Mouse (Mus musculus) c-Kit-negative CD71-positive TER-119-positive erythroid progenitor cells, embryonic 14.5 days (primary cell): Measurements from ENCODE around the gene Slc25a44.
"Not testable (repeated sequence)": the region's sequence is repeated elsewhere in the genome, so short reads cannot be mapped to it uniquely, and the experiment has no call there.

Source experiments
- DNase-seq: peaks from one replicate; pipeline ENCODE4 v3.0.0-alpha.2; 2013; ENCODE audit warnings: low read depth, low spot score

Slc25a44 gene

GRCm38 (mm10) chr3:88450379-88451131 is 25.6 kb upstream of the Slc25a44 start:
- DNase-seq = no peak

GRCm38 (mm10) chr3:88449395-88450023 is 24.6 kb upstream of the Slc25a44 start:
- no peak for DNase-seq

GRCm38 (mm10) chr3:88448443-88448842 is 23.5 kb upstream of the Slc25a44 start:
- no peak for DNase-seq

- no peak for DNase-seq
Measured at GRCm38 (mm10) chr3:88447676-88448183, 22.8 kb upstream of the Slc25a44 start.

- DNase-seq = no peak
Measured at GRCm38 (mm10) chr3:88446471-88447123, 21.7 kb upstream of the Slc25a44 start.

DNA sequence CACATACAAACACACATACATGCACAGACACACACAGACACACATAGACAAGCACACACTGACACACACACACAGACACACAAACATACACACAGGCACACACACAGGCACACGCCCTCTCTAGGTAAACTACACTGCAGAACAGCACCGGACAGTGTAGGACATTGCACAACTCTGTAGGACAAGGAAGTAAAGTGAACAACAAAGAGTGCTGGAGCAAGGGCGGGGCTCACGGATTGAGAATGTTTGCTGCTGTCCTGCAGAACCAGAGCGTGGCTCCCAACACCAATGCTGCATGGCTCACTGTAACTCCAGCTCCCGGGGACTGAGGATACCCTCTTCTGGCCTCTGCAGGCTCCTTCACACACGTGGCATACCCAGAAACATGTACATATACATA is 17.9 kb upstream of the Slc25a44 start:
- no peak for DNase-seq

- DNase-seq = no peak
Measured at GRCm38 (mm10) chr3:88442488-88442887, 17.5 kb upstream of the Slc25a44 start.

DNA sequence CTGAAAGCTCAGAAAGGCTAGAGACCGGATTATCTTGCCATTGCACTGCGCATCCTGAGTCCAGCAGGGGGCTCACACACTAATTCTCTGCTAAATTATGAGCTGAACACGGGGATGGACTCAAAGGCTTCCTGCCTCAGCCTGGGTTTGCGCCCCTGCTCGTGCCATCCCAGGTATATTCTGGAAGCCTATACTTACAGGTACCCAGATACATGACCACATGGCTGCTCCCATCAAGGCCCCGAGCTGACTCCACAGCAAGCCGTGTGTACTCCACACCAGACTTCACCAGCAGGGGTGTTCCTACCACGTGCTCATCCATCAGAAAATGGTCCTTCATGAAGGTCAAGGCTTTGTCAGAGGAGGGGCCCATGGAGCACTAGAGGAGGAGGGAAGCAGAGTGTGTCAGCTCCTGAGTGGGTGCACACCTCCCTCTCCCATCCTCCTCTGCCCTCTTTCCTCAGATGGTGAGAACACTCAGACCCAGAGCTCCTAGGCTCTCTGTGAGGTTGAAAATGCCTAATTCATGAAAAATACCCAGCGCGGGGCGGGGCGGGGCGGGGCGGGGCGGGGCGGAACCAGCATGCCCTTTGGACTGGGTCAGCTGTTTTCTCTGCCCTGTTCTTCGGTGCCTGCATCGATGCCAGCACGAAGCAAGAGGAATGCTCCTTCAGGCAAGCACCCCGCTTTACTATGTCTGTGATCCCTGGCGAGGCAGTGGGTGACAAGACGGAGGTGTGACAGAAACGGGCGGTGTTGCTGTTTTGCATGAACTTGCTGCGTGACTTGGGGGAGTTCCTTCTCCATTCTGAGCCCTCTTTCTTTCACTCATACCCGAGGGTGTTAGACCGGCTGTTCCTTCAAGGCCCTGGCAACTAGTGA is 15.8 kb upstream of the Slc25a44 start:
- no peak for DNase-seq

GRCm38 (mm10) chr3:88439582-88439981 is 14.6 kb upstream of the Slc25a44 start:
- no peak for DNase-seq

GRCm38 (mm10) chr3:88437454-88437853 is 12.5 kb upstream of the Slc25a44 start:
- DNase-seq = no peak

- DNase-seq = no peak
Measured at GRCm38 (mm10) chr3:88436395-88437201, 11.7 kb upstream of the Slc25a44 start.

GRCm38 (mm10) chr3:88435515-88435914 is 10.6 kb upstream of the Slc25a44 start:
- DNase-seq = no peak

DNA sequence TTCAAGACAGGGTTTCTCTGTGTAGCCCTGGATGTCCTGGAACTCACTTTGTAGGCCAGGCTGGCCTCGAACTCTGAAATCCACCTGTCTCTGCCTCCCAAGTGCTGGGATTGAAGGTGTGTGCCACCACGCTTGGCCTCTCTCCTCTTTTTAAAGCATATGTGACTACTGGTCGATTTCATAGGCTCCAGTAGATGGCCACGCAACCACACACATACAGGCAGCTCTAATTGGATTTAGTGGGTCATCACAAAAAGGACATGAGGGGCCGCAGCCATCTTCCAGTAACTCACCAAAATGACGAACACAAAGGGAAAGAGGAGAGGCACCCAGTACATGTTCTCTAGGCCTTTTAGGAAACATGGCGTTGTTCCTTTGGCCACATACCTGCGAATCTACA is 3.7 kb upstream of the Slc25a44 start:
- DNase-seq = not testable (repeated sequence)

GRCm38 (mm10) chr3:88427342-88427905 is 2.5 kb upstream of the Slc25a44 start:
- no peak for DNase-seq

DNA sequence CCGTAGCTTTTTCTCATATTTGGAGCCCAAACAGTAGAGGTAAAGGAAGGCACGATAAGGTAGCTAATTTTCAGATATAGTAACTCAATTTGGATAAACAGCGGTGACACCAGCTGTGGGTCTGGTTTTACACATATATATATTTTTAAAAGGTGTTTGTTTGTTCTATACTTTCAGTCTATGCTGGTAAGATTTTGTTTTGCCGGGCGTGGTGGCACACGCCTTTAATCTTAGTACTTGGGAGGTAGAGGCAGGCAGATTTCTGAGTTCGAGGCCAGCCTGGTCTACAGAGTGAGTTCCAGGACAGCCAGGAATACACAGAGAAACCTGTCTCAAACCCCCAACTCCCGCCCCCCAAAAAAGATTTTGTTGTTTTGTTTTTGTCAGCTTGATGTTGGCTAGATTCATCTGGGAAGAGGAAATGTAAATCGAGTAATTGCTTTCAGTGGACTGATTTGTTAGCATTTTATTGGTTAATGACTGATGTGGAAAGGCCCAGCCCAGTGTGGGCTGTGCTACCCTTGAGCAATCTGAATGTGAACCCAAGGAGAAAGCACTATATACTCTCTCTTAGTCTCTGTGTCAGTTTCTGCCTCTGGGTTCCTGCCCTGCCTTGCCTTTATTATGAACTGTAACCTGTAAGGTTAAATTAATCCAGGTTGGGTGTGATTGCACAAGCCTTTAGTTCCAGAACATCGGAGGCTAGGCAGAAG is 925 bp upstream of the Slc25a44 start:
- DNase-seq = no peak

GRCm38 (mm10) chr3:88425330-88425689 is 371 bp upstream of the Slc25a44 start:
- DNase-seq = no peak

DNA sequence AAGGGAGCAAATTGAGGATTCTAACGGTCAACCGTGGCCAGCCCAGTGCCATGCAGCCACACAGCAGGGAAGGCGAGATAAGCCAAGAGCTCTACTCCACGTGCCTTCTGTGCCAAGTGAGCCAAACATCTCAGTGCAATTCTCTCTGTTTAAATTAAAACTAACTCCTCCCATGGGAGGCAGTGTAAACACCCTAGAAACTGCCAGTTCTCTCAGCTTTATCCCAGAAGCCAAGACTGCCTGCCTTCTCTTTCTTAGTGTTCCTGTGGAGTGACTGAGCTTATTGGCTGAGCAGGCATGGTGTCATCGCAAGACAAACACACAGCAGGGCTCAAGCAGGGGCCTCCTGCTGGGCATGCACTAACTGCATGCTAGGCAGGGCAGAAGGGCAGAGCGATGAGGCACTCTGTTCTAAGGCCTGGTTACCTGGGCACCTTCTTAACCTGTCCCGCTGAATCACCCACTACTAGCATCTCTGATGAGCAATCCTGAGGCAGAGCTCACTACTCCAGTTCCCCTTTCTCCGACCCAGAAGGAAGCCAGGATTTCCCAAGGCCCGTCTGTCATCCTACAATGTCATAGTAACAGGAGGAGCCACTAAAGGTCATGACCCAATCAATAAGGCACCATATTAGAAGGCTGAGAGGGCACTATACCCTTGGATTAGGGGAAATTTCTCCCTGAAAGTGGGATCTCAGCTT is 2.8 kb downstream of the Slc25a44 start:
- no peak for DNase-seq

DNA sequence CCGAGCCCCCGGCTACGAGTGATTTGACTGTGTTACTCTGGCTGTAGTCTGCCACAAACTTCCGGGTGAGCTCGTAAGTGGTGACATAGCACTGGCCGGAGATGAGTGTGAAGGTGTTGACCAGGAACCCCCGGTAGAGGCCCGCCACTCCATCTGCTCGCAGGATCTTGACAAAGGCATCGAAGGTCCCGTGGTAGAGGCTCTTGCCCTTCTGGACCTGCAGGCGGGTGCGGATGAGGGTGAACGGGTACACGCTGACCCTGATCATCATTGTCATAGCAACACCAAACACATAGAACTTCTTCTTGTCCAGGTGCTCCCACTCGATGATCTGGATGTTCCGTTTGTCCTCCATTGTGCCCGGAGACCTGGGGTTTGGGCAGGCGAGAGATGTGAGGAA is 4.2 kb downstream of the Slc25a44 start:
- no peak for DNase-seq

GRCm38 (mm10) chr3:88418016-88418415 is 6.9 kb downstream of the Slc25a44 start:
- no peak for DNase-seq
